Mouse (Mus musculus): ENCODE data around the gene Cox11.

- TF ChIP-seq CTCF (IDR thresholded peaks at IDR 0.05; ENCODE audit: low read depth, low read length) (peak; percentile 25; the same call in 1 of the 2 replicates), POLR2A (IDR thresholded peaks at IDR 0.05; ENCODE audit: borderline replicate concordance, low read depth, low read length) (no peak)
Observed at GRCm38 (mm10) chr11:90637440-90638311, at the start of gene Cox11, which contains the start of gene Stxbp4.

Data from bone marrow macrophage, adult 2 months (primary cell).